Mouse (Mus musculus): ENCODE measurements around the gene Dusp22.

- TF ChIP-seq POLR2A (IDR thresholded peaks at IDR 0.05; ENCODE audit: borderline replicate concordance, extremely low read depth, low read depth, low read length), result no peak
- no peak for TF ChIP-seq CTCF (IDR thresholded peaks at IDR 0.05; ENCODE audit: insufficient read depth, low read length)
Measured at GRCm38 (mm10) chr13:30682328-30682727, 22.5 kb downstream of the Dusp22 start.

All from lung, adult 2 months (tissue).